Mouse (Mus musculus) ES-E14 (cell line): ENCODE data around the gene Rnase12.

Source experiments
- CHD2 ChIP-seq: IDR thresholded peaks from 2 replicates; pipeline ENCODE4 v1.6.1; 2014; ENCODE audit warnings: mild to moderate bottlenecking, low read depth, low read length, inconsistent platforms
- HCFC1 ChIP-seq: IDR thresholded peaks from 2 replicates; pipeline ENCODE4 v1.6.1; 2012; ENCODE audit warnings: low read length, inconsistent platforms, borderline replicate concordance; ENCODE audit not compliant: insufficient read depth
- MAFK ChIP-seq: IDR thresholded peaks from 2 replicates; pipeline ENCODE4 v1.6.1; 2014; ENCODE audit warnings: mild to moderate bottlenecking, low read depth, low read length, inconsistent platforms; ENCODE audit not compliant: insufficient read depth
- ZC3H11A ChIP-seq: IDR thresholded peaks from 2 replicates; pipeline ENCODE4 v1.6.1; 2012; ENCODE audit warnings: low read depth, mild to moderate bottlenecking, inconsistent platforms, low read length, borderline replicate concordance
- ZNF384 ChIP-seq: IDR thresholded peaks from 2 replicates; pipeline ENCODE4 v1.6.1; 2012; ENCODE audit warnings: low read depth, low read length, inconsistent platforms

DNA sequence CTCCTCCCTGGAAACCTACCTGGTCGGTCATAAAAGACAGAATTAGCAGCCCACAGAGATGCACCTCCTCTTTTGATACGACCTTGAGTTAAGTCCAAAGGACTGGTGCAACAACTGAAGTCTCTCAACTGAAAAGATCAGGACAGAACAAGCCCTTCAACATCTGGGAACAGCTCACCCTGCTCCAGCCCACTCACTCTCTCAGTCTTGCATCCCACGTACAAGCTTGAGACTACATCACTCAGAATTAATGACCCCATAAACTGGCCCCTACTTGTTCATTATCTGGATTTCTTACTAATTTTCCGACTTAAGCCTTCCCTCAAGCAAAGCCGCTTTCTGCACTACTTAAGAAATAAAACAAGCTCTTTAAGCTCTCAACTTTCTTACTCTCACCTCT is 4.3 kb downstream of the Rnase12 start:
- no peak for TF ChIP-seq HCFC1
- no peak for TF ChIP-seq ZC3H11A
- TF ChIP-seq MAFK, result no peak
- no peak for TF ChIP-seq ZNF384
- no peak for TF ChIP-seq CHD2
